Mouse (Mus musculus) G1E (cell line): ENCODE results near the gene Traf3ip2.

Source experiments
- CTCF ChIP-seq: IDR thresholded peaks from 2 replicates; pipeline ENCODE4 v1.5.1; 2012; ENCODE audit warnings: low read depth, low read length, inconsistent platforms, mixed read lengths
- GATA1 ChIP-seq: IDR thresholded peaks from 2 replicates; pipeline ENCODE4 v1.6.1; 2012; ENCODE audit warnings: borderline replicate concordance, low read length, inconsistent platforms, mixed read lengths
- GATA2 ChIP-seq: IDR thresholded peaks from 2 replicates; pipeline ENCODE4 v1.6.1; 2012; ENCODE audit warnings: low read depth, low read length, inconsistent platforms, borderline replicate concordance
- TAL1 ChIP-seq: conservative IDR thresholded peaks from 2 replicates; pipeline ENCODE4 v1.6.1; 2012; ENCODE audit warnings: low read depth, low read length, inconsistent platforms, mixed read lengths

- TF ChIP-seq CTCF (no peak), GATA1 (no peak), TAL1 (no peak), GATA2 (no peak)
These were observed 14.9 kb upstream of the Traf3ip2 start for GRCm38 (mm10) chr10:39597792-39598183.
